Mouse (Mus musculus): ENCODE results near the gene Hist1h3b. TPM values are rescaled to one million over a fixed set of nuclear protein-coding genes. Genes with fewer than 3 reads are reported as not detected.
"Not testable (repeated sequence)": the region's sequence is repeated elsewhere in the genome, so short reads cannot be mapped to it uniquely, and the experiment has no call there.

Hist1h3b gene
- polyA plus RNA-seq, 1 experiment from 2014 or later, result 18.1 TPM

- not testable (repeated sequence) for H3K4me2 ChIP-seq; H3K27ac ChIP-seq; H3K9me3 ChIP-seq; H3K27me3 ChIP-seq; H3K4me3 ChIP-seq; H3K9ac ChIP-seq; H3K36me3 ChIP-seq; ATAC-seq (ENCODE audit: insufficient number of reproducible peaks, insufficient read depth, low FRiP score, low TSS enrichment, low read depth); H3K4me1 ChIP-seq
- whole genome bisulfite sequencing, result 16% methylated on average over 2 of the region's 2 CpGs
Observed at GRCm38 (mm10) chr13:23717593-23718245, 34.3 kb upstream of the Hist1h3b start.

GRCm38 (mm10) chr13:23724239-23724638 is 27.8 kb upstream of the Hist1h3b start:
- ATAC-seq (ENCODE audit: insufficient number of reproducible peaks, insufficient read depth, low FRiP score, low TSS enrichment, low read depth), result no peak
- H3K27ac ChIP-seq, result no peak overlapping the region
- no peaks in the 10 kb centered on the region for H3K27me3 ChIP-seq
- WGBS, result 92% methylated on average over 4 of the region's 4 CpGs
- H3K4me1 ChIP-seq, result no peaks in the 10 kb centered on the region
- H3K9ac ChIP-seq, result no peak overlapping the region
- no peaks in the 10 kb centered on the region for H3K36me3 ChIP-seq
- no peak overlapping the region for H3K4me2 ChIP-seq
- no peak overlapping the region for H3K4me3 ChIP-seq
- no peaks in the 10 kb centered on the region for H3K9me3 ChIP-seq

GRCm38 (mm10) chr13:23725213-23725612 is 26.9 kb upstream of the Hist1h3b start:
- Histone ChIP-seq H3K4me3 (no peak overlapping the region), H3K36me3 (no peaks in the 10 kb centered on the region), H3K27ac (no peak overlapping the region), H3K27me3 (no peaks in the 10 kb centered on the region), H3K4me2 (no peak overlapping the region), H3K9me3 (no peaks in the 10 kb centered on the region), H3K9ac (no peak overlapping the region), H3K4me1 (no peaks in the 10 kb centered on the region)
- 40% methylated on average over 1 of the region's 1 CpGs for WGBS
- ATAC-seq (ENCODE audit: insufficient number of reproducible peaks, insufficient read depth, low FRiP score, low TSS enrichment, low read depth), result no peak

GRCm38 (mm10) chr13:23728472-23729191 is 23.4 kb upstream of the Hist1h3b start:
- H3K9ac ChIP-seq, result no peak overlapping the region
- no peaks in the 10 kb centered on the region for H3K36me3 ChIP-seq
- H3K4me1 ChIP-seq, result no peaks in the 10 kb centered on the region
- WGBS, result 90% methylated on average over 18 of the region's 18 CpGs
- no peaks in the 10 kb centered on the region for H3K9me3 ChIP-seq
- H3K27ac ChIP-seq, result no peak overlapping the region
- H3K27me3 ChIP-seq, result no peaks in the 10 kb centered on the region
- no peak for ATAC-seq (ENCODE audit: insufficient number of reproducible peaks, insufficient read depth, low FRiP score, low TSS enrichment, low read depth)
- no peak overlapping the region for H3K4me3 ChIP-seq
- H3K4me2 ChIP-seq, result no peak overlapping the region

GRCm38 (mm10) chr13:23729192-23729525 is 22.9 kb upstream of the Hist1h3b start:
- H3K4me3 ChIP-seq, result no peak overlapping the region
- no peaks in the 10 kb centered on the region for H3K9me3 ChIP-seq
- no peaks in the 10 kb centered on the region for H3K27me3 ChIP-seq
- no peaks in the 10 kb centered on the region for H3K4me1 ChIP-seq
- 93% methylated on average over 9 of the region's 9 CpGs for WGBS
- no peak overlapping the region for H3K4me2 ChIP-seq
- no peak for ATAC-seq (ENCODE audit: insufficient number of reproducible peaks, insufficient read depth, low FRiP score, low TSS enrichment, low read depth)
- no peak overlapping the region for H3K27ac ChIP-seq
- H3K36me3 ChIP-seq, result no peaks in the 10 kb centered on the region
- no peak overlapping the region for H3K9ac ChIP-seq

- no peak for ATAC-seq (ENCODE audit: insufficient number of reproducible peaks, insufficient read depth, low FRiP score, low TSS enrichment, low read depth)
Observed at GRCm38 (mm10) chr13:23729706-23730105, 22.4 kb upstream of the Hist1h3b start.

GRCm38 (mm10) chr13:23730479-23730878 is 21.6 kb upstream of the Hist1h3b start:
- 50% methylated on average over 8 of the region's 8 CpGs for WGBS
- no peaks in the 10 kb centered on the region for H3K27me3 ChIP-seq
- no peak overlapping the region for H3K4me3 ChIP-seq
- ATAC-seq (ENCODE audit: insufficient number of reproducible peaks, insufficient read depth, low FRiP score, low TSS enrichment, low read depth), result no peak
- H3K4me2 ChIP-seq, result no peak overlapping the region
- H3K36me3 ChIP-seq, result no peaks in the 10 kb centered on the region
- H3K9ac ChIP-seq, result no peak overlapping the region
- H3K9me3 ChIP-seq, result no peaks in the 10 kb centered on the region
- no peaks in the 10 kb centered on the region for H3K4me1 ChIP-seq
- no peak overlapping the region for H3K27ac ChIP-seq

More at GRCm38 (mm10) chr13:23729706-23730105, 22.4 kb upstream of the Hist1h3b start:
- WGBS, result 94% methylated on average over 5 of the region's 5 CpGs
- Histone ChIP-seq H3K36me3 (no peaks in the 10 kb centered on the region), H3K4me3 (no peak overlapping the region), H3K9ac (no peak overlapping the region), H3K4me2 (no peak overlapping the region), H3K4me1 (no peaks in the 10 kb centered on the region), H3K27ac (no peak overlapping the region), H3K27me3 (no peaks in the 10 kb centered on the region), H3K9me3 (no peaks in the 10 kb centered on the region)

GRCm38 (mm10) chr13:23732156-23732804 is 19.8 kb upstream of the Hist1h3b start:
- ATAC-seq (ENCODE audit: insufficient number of reproducible peaks, insufficient read depth, low FRiP score, low TSS enrichment, low read depth), result no peak
- no peaks in the 10 kb centered on the region for H3K27me3 ChIP-seq
- WGBS, result 24% methylated on average over 8 of the region's 8 CpGs
- H3K27ac ChIP-seq, result no peak overlapping the region
- H3K4me1 ChIP-seq, result no peaks in the 10 kb centered on the region
- no peaks in the 10 kb centered on the region for H3K9me3 ChIP-seq
- H3K4me2 ChIP-seq, result no peak overlapping the region
- H3K9ac ChIP-seq, result no peak overlapping the region
- H3K4me3 ChIP-seq, result no peak overlapping the region
- no peaks in the 10 kb centered on the region for H3K36me3 ChIP-seq

GRCm38 (mm10) chr13:23737091-23737490 is 15.0 kb upstream of the Hist1h3b start:
- Histone ChIP-seq H3K27me3 (no peaks in the 10 kb centered on the region), H3K9me3 (no peaks in the 10 kb centered on the region), H3K9ac (no peak overlapping the region), H3K27ac (no peak overlapping the region), H3K4me1 (peaks cover 5% of the 10 kb centered on the region; the same call in 1 of the 2 replicates), H3K4me3 (no peak overlapping the region), H3K4me2 (no peak overlapping the region), H3K36me3 (no peaks in the 10 kb centered on the region)
- ATAC-seq (ENCODE audit: insufficient number of reproducible peaks, insufficient read depth, low FRiP score, low TSS enrichment, low read depth), result no peak
- 82% methylated on average over 5 of the region's 5 CpGs for WGBS

- peak overlapping the region; percentile 97 for H3K4me2 ChIP-seq
- H3K9me3 ChIP-seq, result no peaks in the 10 kb centered on the region
- no peaks in the 10 kb centered on the region for H3K36me3 ChIP-seq
- H3K27ac ChIP-seq, result peak overlapping the region; percentile 99
- ATAC-seq (ENCODE audit: insufficient number of reproducible peaks, insufficient read depth, low FRiP score, low TSS enrichment, low read depth), result no peak
- H3K27me3 ChIP-seq, result no peaks in the 10 kb centered on the region
- H3K4me1 ChIP-seq, result peaks cover 5% of the 10 kb centered on the region; the same call in 1 of the 2 replicates
- WGBS, result 20% methylated on average over 4 of the region's 4 CpGs
- peak overlapping the region; percentile 89 for H3K9ac ChIP-seq
- H3K4me3 ChIP-seq, result peak overlapping the region; percentile 65
Observed at GRCm38 (mm10) chr13:23738041-23738440, 14.0 kb upstream of the Hist1h3b start.

- peak within 1 kb of the TSS; percentile 65 for H3K4me3 ChIP-seq
- ATAC-seq (ENCODE audit: insufficient number of reproducible peaks, insufficient read depth, low FRiP score, low TSS enrichment, low read depth), result peak; percentile 92
- peak within 1 kb of the TSS; percentile 97 for H3K4me2 ChIP-seq
- H3K4me1 ChIP-seq, result peaks cover 9% of the 10 kb centered on the region; the same call in 1 of the 2 replicates
- WGBS, result under 1% methylated on average over 38 of the region's 38 CpGs
- peak within 1 kb of the TSS; percentile 89 for H3K9ac ChIP-seq
- H3K36me3 ChIP-seq, result no peaks in the 10 kb centered on the region
- H3K9me3 ChIP-seq, result no peaks in the 10 kb centered on the region
- H3K27ac ChIP-seq, result peak within 1 kb of the TSS; percentile 99
- H3K27me3 ChIP-seq, result no peaks in the 10 kb centered on the region
Observed at GRCm38 (mm10) chr13:23738677-23739068, 13.4 kb upstream of the Hist1h3b start, which contains the start of gene Hist1h1c. Hist1h1c (plus strand) TSS chr13:23738808.
